Mouse (Mus musculus) cortical plate, adult 2 months (tissue): ENCODE data around the gene Rccd1.

Experiments used
- CTCF ChIP-seq: fragments of 200-500 bp; IDR thresholded peaks from 2 replicates; pipeline ENCODE4 v1.5.1; 2011; ENCODE audit warnings: mild to moderate bottlenecking, control low read depth, low read length; ENCODE audit not compliant: insufficient read depth; ENCODE audit errors: extremely low read depth
- POLR2A ChIP-seq: fragments of 200-500 bp; IDR thresholded peaks from 2 replicates; pipeline ENCODE4 v1.6.1; 2011; ENCODE audit warnings: mild to moderate bottlenecking, low read length, control low read depth; ENCODE audit not compliant: insufficient read depth; ENCODE audit errors: extremely low read depth

- TF ChIP-seq CTCF (no peak), POLR2A (no peak)
Measured at GRCm38 (mm10) chr7:80360435-80360834, 36.2 kb upstream of the Rccd1 start.
